Mouse (Mus musculus): ENCODE measurements at regions not wholly inside any gene's neighbourhood (a gene's known extent, or its start where the extent isn't known, plus 50 kb on each side); places are given as distances from the start of the nearest gene placed in this dataset.

GRCm38 (mm10) chr5:82142063-82142462 is 1122.1 kb downstream of the Adgrl3 start:
- no peak for DNase-seq (ENCODE audit: low spot score in 2 of 2)

Measured in left cerebral cortex, adult 9 months (tissue).